Mouse (Mus musculus) MN1 (cell line): Measurements from ENCODE around the gene Cit.

ENCODE experiments used
- DNase-seq: peaks from one replicate; pipeline ENCODE4 v3.0.0-alpha.2; 2016; ENCODE audit warnings: low spot score

Gene Cit

DNA sequence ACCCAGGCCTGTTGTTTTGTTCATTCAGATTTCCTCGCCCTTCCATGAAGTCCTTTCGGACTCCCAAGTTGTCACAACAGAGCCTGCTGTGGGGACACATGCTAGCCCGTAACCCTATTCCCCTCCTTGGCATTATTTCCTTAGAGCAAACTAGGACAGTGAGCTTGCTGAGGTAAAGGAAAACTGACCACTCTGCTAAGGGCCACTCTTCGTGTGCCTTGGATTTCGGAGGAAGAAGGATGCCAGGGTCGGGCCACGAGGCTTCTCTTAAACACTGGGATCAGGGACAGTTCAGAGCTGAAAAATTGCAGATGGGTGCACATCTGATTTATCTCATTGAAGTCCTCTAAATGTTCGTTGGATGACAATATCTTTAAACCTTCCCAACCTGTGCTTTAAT, 200.5 kb downstream of the Cit start:
- no peak for DNase-seq

DNA sequence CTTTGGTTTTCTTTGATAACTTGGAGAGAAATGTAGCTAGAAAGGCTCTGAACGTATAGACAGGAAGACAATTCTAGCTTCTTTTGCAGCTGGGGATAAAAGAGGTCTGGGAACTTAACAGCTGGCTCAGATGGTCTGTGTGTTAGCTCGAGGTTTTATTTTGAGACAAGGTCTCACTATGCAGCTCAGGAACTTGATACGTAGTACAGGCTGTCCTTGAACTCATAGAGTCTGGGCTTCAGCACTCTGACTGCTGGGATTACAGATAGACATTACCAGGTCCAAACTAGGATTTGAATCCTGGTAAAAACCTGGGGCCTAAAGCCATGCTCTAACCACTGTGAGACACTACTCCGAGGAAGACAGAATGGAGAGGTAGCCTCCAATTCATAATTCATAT, 201.2 kb downstream of the Cit start:
- no peak for DNase-seq

DNA sequence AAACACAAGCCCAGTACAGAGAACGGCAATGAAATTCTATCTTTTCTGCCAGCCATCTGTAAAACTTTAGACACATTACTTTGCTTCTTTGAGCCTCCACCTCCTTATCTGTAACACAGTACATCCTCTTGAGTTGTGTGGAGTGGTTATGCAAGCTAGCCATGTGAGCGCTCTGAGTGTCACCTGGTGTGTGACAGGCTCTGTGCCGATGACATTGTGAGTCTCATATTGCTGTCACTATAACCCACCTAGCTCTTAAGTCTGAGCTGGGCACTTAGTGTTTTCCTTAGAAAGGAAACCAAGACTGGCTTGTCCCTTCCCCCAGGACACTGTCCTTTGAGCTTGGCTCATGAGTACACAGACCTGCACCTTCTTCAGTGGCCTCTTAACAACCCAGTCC, 203.2 kb downstream of the Cit start:
- no peak for DNase-seq

DNA sequence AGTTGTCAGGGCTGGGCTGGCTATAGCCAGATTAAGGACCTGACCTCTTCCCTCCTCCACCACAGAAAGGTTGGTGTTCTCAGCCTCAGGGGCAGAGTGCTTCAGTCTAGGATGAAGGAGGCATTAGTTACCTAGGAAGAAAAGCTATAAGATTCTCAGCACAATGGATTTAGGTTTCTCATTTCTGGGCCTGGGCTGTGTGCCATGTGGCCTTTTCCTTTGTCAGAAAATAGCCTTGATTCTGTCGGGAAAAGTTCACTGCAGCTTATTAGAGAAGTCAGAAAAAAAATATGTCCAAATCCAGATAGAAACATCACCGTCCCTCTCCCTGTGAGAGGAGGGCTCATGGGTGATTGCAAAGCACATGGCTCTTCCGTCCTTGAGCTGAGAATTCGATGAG, 204.7 kb downstream of the Cit start:
- no peak for DNase-seq

DNA sequence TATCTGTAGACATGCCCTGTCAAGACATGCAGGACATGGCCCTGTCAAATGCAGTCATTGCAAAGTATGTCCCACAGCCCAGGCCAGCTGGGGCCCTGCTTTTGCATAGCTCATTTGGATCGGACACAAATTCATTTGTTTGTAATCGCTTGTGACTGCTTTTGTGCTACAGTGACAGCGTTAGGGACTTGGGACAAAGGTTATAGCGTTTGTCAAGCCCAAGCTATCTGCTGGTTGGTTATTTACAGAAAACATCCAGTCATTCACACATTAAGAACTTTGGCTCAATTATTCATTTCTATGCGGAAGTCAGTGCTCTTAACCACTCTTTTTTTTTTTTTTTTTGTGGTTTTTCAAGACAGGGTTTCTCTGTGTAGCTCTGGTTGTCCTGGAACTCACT, 207.1 kb downstream of the Cit start:
- DNase-seq = no peak

DNA sequence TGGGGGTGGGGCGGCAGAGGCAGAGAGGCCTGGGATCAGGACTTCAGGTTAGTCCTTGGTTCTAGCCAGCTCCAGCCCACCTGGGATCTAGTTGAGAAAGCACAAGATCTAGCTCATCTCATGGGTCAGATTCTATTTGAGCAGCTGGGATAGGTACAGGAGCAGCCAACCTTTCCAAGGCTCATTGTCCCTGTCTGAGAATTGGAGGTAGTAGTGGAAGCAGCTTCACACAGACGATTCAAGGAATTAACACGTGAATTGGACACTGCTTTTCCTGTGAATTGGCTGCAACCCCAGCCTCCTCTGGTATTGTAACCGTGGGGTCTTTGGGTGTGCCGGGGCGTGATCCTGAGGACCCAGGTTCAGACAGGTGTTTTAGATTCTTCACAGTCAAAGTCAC, 207.7 kb downstream of the Cit start:
- DNase-seq = no peak
